Mouse (Mus musculus): ENCODE measurements at regions not wholly inside any gene's neighbourhood (a gene's known extent, or its start where the extent isn't known, plus 50 kb on each side); places are given as distances from the start of the nearest gene placed in this dataset.

DNA sequence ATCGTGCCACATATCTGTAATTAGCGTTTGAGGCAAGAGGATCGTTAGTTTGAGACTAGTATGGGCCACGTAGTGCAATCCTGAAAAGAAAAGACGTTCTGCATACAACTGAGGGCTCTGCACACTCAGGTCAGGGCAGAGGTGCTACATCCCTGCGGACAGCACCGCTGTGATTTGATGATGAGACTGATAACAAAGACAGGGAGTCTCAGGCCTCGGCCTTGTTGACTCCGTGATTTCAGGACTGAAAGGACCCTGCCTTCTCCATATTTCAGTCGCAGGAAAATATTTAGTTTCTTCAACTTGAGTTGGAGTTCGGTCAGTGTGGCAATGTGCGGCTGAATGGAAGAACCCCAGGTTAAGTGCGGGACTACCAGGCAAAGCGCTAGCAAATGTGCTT, 210.1 kb downstream of the Etnk1 start:
- no peak overlapping the region for H3K27ac ChIP-seq
- no peak overlapping the region for H3K9ac ChIP-seq
- no peaks in the 10 kb centered on the region for H3K27me3 ChIP-seq (replicated peaks)
- 93% methylated on average over 14 of the region's 14 CpGs for WGBS
- ATAC-seq (ENCODE audit: low FRiP score, low read depth), result no peak
- H3K36me3 ChIP-seq, result no peaks in the 10 kb centered on the region
- H3K4me1 ChIP-seq, result no peaks in the 10 kb centered on the region
- H3K9me3 ChIP-seq, result no peaks in the 10 kb centered on the region
- H3K4me2 ChIP-seq (replicated peaks), result no peak overlapping the region
- no peak overlapping the region for H3K4me3 ChIP-seq

DNA sequence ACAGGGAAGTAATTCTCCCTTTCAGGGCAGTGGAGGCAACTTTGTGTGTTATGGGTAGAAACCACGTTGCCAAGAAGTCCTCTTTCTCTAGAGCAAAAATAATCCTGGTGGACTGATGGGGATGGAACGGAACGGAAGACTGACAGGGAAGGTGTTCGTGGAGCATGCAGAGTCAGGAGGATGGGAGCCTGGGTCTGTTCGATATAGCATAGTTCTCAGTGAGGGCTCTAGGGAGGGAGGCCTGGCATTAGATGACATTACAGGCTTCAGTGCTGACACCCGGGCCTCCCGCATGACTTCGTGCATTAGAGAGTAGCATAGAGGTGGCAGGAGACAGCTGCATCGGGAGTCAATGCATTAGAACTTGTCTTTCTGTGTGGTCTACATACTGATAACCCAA, 211.1 kb downstream of the Etnk1 start:
- no peak for ATAC-seq (ENCODE audit: low FRiP score, low read depth)
- Histone ChIP-seq H3K27ac (no peak overlapping the region), H3K4me3 (no peak overlapping the region), H3K9me3 (no peaks in the 10 kb centered on the region), H3K36me3 (no peaks in the 10 kb centered on the region), H3K9ac (no peak overlapping the region), H3K27me3 (replicated peaks) (no peaks in the 10 kb centered on the region), H3K4me1 (no peaks in the 10 kb centered on the region), H3K4me2 (replicated peaks) (no peak overlapping the region)
- WGBS, result 94% methylated on average over 9 of the region's 9 CpGs

- Histone ChIP-seq H3K4me2 (replicated peaks) (no peak overlapping the region), H3K4me1 (no peaks in the 10 kb centered on the region), H3K27me3 (replicated peaks) (no peaks in the 10 kb centered on the region), H3K9me3 (no peaks in the 10 kb centered on the region), H3K4me3 (no peak overlapping the region), H3K36me3 (no peaks in the 10 kb centered on the region), H3K27ac (no peak overlapping the region), H3K9ac (no peak overlapping the region)
- 96% methylated on average over 3 of the region's 3 CpGs for WGBS
- no peak for ATAC-seq (ENCODE audit: low FRiP score, low read depth)
Observed at GRCm38 (mm10) chr6:143380490-143380889, 213.5 kb downstream of the Etnk1 start.

GRCm38 (mm10) chr6:143386597-143387450, 219.8 kb downstream of the Etnk1 start:
- no peak for ATAC-seq (ENCODE audit: low FRiP score, low read depth)
- WGBS, result 93% methylated on average over 16 of the region's 16 CpGs
- no peaks in the 10 kb centered on the region for H3K4me1 ChIP-seq
- no peaks in the 10 kb centered on the region for H3K27me3 ChIP-seq (replicated peaks)
- H3K27ac ChIP-seq, result no peak overlapping the region
- H3K9ac ChIP-seq, result no peak overlapping the region
- no peaks in the 10 kb centered on the region for H3K9me3 ChIP-seq
- H3K4me3 ChIP-seq, result no peak overlapping the region
- no peaks in the 10 kb centered on the region for H3K36me3 ChIP-seq
- no peak overlapping the region for H3K4me2 ChIP-seq (replicated peaks)

DNA sequence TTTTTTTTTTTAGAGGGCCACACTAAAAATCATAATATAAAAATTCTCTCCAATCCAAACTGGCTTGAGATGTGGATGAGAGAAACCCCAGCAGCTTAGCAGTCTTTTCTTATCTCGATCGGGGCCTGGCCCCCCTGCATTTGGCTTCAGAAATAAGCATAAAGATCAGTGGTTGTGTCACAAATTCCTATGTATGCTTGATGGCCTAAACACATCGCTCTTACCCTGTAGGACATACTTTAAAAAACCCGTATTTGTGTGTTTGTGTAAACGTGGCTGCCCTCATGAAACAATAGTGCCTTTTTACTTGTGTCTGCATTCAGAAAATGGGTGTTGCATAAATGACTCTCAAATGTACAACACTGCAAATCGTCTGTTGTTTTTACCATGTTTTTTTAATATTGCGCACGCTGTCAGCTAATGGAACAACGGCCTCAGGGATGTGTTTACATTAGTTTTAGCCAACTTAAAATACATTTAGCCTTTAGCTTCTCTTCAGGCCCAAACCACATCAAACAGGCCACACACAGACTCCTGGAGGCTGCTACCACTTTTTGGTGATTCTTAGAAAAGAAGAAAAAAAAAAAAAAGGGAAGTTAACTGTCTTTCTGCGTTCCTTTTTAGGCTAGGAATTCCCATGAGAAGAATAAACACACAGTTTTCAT, 226.7 kb downstream of the Etnk1 start:
- no peak for ATAC-seq (ENCODE audit: low FRiP score, low read depth)

DNA sequence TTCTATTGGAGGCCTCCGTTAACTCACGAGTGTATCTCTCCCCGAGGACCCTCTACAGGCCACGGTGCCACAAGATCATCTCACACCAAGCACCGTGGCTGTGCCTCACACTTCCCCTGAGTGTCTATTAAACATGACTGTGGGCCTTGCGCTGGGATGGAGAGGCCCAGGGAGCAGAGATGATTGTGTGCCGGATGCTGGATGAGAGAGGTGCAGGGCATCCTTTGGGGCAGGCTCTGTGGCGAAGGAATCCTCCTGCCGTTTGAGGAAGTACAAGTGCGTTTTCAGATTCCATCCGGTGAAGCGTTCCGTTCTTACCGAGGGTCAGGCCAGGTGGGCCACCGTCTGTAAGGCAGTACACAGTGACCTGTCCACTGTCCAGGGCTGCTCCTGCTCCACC, 227.4 kb downstream of the Etnk1 start:
- Histone ChIP-seq H3K27me3 (replicated peaks) (no peaks in the 10 kb centered on the region), H3K4me1 (no peaks in the 10 kb centered on the region), H3K27ac (no peak overlapping the region), H3K4me3 (no peak overlapping the region), H3K36me3 (no peaks in the 10 kb centered on the region), H3K9me3 (no peaks in the 10 kb centered on the region), H3K4me2 (replicated peaks) (no peak overlapping the region), H3K9ac (no peak overlapping the region)
- ATAC-seq (ENCODE audit: low FRiP score, low read depth), result no peak
- WGBS, result 86% methylated on average over 15 of the region's 15 CpGs

More for the DNA sequence above, 226.7 kb downstream of the Etnk1 start:
- WGBS, result 73% methylated on average over 10 of the region's 10 CpGs
- Histone ChIP-seq H3K9ac (no peak overlapping the region), H3K36me3 (no peaks in the 10 kb centered on the region), H3K4me1 (no peaks in the 10 kb centered on the region), H3K27ac (no peak overlapping the region), H3K27me3 (replicated peaks) (no peaks in the 10 kb centered on the region), H3K4me3 (no peak overlapping the region), H3K4me2 (replicated peaks) (no peak overlapping the region), H3K9me3 (no peaks in the 10 kb centered on the region)

- 34% methylated on average over 8 of the region's 8 CpGs for WGBS
Observed at GRCm38 (mm10) chr6:143401436-143401835, 234.4 kb downstream of the Etnk1 start.

GRCm38 (mm10) chr6:143401921-143402320, 234.9 kb downstream of the Etnk1 start:
- no peaks in the 10 kb centered on the region for H3K27me3 ChIP-seq (replicated peaks)
- 84% methylated on average over 7 of the region's 7 CpGs for WGBS
- H3K36me3 ChIP-seq, result no peaks in the 10 kb centered on the region
- no peak overlapping the region for H3K9ac ChIP-seq
- no peak overlapping the region for H3K27ac ChIP-seq
- H3K4me1 ChIP-seq, result peaks cover 5% of the 10 kb centered on the region
- H3K9me3 ChIP-seq, result no peaks in the 10 kb centered on the region
- H3K4me2 ChIP-seq (replicated peaks), result no peak overlapping the region
- no peak overlapping the region for H3K4me3 ChIP-seq
- ATAC-seq (ENCODE audit: low FRiP score, low read depth), result no peak

More at GRCm38 (mm10) chr6:143401436-143401835, 234.4 kb downstream of the Etnk1 start:
- Histone ChIP-seq H3K4me3 (no peak overlapping the region), H3K27ac (no peak overlapping the region), H3K4me1 (peaks cover under 1% of the 10 kb centered on the region), H3K27me3 (replicated peaks) (no peaks in the 10 kb centered on the region), H3K4me2 (replicated peaks) (no peak overlapping the region), H3K9me3 (no peaks in the 10 kb centered on the region), H3K36me3 (no peaks in the 10 kb centered on the region), H3K9ac (no peak overlapping the region)
- ATAC-seq (ENCODE audit: low FRiP score, low read depth), result no peak

DNA sequence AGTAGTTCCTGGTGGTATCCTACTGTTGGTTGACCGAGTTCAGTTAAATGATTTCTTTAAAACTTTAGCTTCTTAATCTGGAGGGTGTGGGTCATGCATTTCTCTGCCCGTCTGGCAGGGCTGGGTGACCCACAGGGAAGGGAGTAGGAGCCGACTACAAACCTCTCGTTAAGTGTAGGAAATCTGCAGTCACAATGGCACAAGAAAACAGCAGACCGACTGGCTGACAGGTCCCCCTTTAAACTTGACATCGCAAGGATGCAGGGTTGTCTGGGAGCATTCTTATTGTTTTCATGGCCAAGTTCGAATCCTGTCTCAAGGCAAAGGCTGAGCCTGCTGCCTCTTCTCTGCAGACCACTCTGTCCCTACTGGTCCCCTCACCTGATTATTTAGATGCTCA, 235.7 kb downstream of the Etnk1 start:
- H3K36me3 ChIP-seq, result no peaks in the 10 kb centered on the region
- H3K4me3 ChIP-seq, result no peak overlapping the region
- H3K9me3 ChIP-seq, result no peaks in the 10 kb centered on the region
- no peaks in the 10 kb centered on the region for H3K27me3 ChIP-seq (replicated peaks)
- H3K9ac ChIP-seq, result no peak overlapping the region
- ATAC-seq (ENCODE audit: low FRiP score, low read depth), result no peak
- no peak overlapping the region for H3K4me2 ChIP-seq (replicated peaks)
- 85% methylated on average over 7 of the region's 7 CpGs for WGBS
- no peak overlapping the region for H3K27ac ChIP-seq
- H3K4me1 ChIP-seq, result peaks cover 7% of the 10 kb centered on the region

DNA sequence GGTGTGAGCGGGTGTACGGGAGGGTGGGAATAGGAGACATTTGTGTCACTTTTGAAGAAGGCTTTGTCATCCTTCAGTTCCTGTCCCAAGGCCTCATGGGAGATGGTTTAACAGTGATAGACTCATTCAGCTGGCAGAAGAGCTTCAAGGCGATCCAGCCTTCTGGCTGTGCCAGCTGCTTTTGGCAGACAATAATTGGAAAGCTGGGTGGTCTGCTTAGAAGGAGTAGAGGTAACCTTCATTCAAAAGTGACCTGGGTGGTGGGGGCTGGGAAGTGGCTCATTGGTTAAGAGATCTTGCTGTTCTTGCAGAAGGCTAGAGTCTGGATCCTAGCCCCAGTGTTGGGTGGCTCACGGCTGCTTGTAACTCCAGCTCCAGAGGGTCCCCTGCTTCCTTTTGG, 237.5 kb downstream of the Etnk1 start:
- Histone ChIP-seq H3K4me1 (peaks cover 7% of the 10 kb centered on the region), H3K4me2 (replicated peaks) (no peak overlapping the region), H3K27me3 (replicated peaks) (no peaks in the 10 kb centered on the region), H3K36me3 (no peaks in the 10 kb centered on the region), H3K4me3 (no peak overlapping the region), H3K9ac (no peak overlapping the region), H3K9me3 (no peaks in the 10 kb centered on the region), H3K27ac (no peak overlapping the region)
- 85% methylated on average over 4 of the region's 4 CpGs for WGBS
- no peak for ATAC-seq (ENCODE audit: low FRiP score, low read depth)

- no peak overlapping the region for H3K4me3 ChIP-seq
Observed at GRCm38 (mm10) chr6:143412056-143412455, 245.0 kb downstream of the Etnk1 start.

DNA sequence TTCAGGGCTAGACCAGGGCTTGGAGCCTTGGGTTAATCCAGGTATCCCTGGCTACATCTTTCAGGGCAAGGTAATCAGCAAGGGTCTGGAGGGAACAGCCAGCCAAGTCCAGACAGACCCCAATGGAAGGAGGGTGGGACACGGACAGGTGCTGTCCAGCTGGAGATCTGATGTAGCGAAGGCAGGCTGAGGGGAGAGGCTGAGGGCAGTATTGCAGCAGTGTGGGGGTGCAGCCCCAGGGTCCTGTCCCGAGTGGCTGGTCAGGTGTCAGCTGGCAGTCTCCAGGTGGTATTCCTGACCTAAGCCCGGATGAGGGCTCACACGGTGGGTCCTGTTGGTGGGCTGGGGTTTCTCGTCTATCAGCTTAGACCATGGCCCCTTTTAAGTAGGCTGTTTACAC, 245.7 kb downstream of the Etnk1 start:
- no peak overlapping the region for H3K27ac ChIP-seq
- no peaks in the 10 kb centered on the region for H3K9me3 ChIP-seq
- H3K4me2 ChIP-seq (replicated peaks), result no peak overlapping the region
- H3K9ac ChIP-seq, result no peak overlapping the region
- H3K4me3 ChIP-seq, result no peak overlapping the region
- H3K27me3 ChIP-seq (replicated peaks), result no peaks in the 10 kb centered on the region
- no peaks in the 10 kb centered on the region for H3K4me1 ChIP-seq
- 90% methylated on average over 6 of the region's 6 CpGs for WGBS
- H3K36me3 ChIP-seq, result no peaks in the 10 kb centered on the region
- ATAC-seq (ENCODE audit: low FRiP score, low read depth), result no peak

More at GRCm38 (mm10) chr6:143412056-143412455, 245.0 kb downstream of the Etnk1 start:
- Histone ChIP-seq H3K27ac (no peak overlapping the region), H3K4me1 (0 out of 2 replicates have a peak, but pooled peaks cover under 1% of the 10 kb centered on the region), H3K9me3 (no peaks in the 10 kb centered on the region), H3K36me3 (no peaks in the 10 kb centered on the region), H3K27me3 (replicated peaks) (no peaks in the 10 kb centered on the region), H3K9ac (no peak overlapping the region), H3K4me2 (replicated peaks) (no peak overlapping the region)
- WGBS, result 89% methylated on average over 5 of the region's 5 CpGs
- ATAC-seq (ENCODE audit: low FRiP score, low read depth), result no peak
